Mouse (Mus musculus) heart, postnatal 0 days (tissue): ENCODE measurements around the gene Sf3a1.

ENCODE experiments used
- CTCF ChIP-seq: IDR thresholded peaks from 2 replicates; pipeline ENCODE4 v1.5.1; 2016; ENCODE audit warnings: antibody characterized with exemption, control low read depth, low read depth
- EP300 ChIP-seq: IDR thresholded peaks from 2 replicates; pipeline ENCODE4 v1.6.1; 2016; ENCODE audit warnings: antibody characterized with exemption, low read depth

DNA sequence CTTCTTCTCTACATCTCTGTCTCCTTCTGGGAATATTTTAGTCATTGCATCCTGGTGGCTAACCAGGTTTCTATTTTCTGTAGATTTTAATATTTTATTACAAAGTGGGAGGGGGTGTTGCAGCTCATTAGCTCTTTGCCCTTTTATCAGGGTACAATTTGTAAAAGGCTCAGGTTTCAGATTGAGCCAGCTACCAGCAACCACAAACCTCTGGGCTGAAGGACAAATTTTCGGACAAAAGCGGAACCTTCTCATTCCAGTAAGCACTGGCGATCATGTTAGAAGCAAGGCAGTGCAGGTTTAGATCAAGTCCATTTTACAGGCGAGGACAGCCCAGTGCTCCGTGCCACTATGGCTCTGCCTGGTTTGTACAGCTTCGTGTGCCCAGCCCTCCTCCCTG lies 25.8 kb upstream of the Sf3a1 start:
- TF ChIP-seq CTCF (no peak), EP300 (no peak)
